Mouse (Mus musculus) R1 (cell line): ENCODE measurements around the gene Synpo2l.
A peak's percentile ranks its signal among the peaks of the same experiment; 100 is the strongest.
"Not testable (repeated sequence)": the region's sequence is repeated elsewhere in the genome, so short reads cannot be mapped to it uniquely, and the experiment has no call there.

Experiments
- DNase-seq: peaks from one replicate; pipeline ENCODE4 v3.0.0-alpha.2; 2018; ENCODE audit warnings: low read depth, low spot score

Gene Synpo2l

GRCm38 (mm10) chr14:20641438-20641875, 26.7 kb downstream of the Synpo2l start:
- peak; percentile 35 for DNase-seq

GRCm38 (mm10) chr14:20640644-20641437, 27.3 kb downstream of the Synpo2l start, which contains the start of gene Usp54:
Gene Usp54, minus strand, starts transcription at chr14:20641063.
- peak; percentile 99 for DNase-seq

- DNase-seq: peak; percentile 91
Measured at GRCm38 (mm10) chr14:20639918-20640619, 28.1 kb downstream of the Synpo2l start.

- DNase-seq: no peak
Measured at GRCm38 (mm10) chr14:20638702-20639101, 29.5 kb downstream of the Synpo2l start.

- no peak for DNase-seq
Measured at GRCm38 (mm10) chr14:20637818-20638574, 30.2 kb downstream of the Synpo2l start.

- DNase-seq: not testable (repeated sequence)
Measured at GRCm38 (mm10) chr14:20636968-20637367, 31.2 kb downstream of the Synpo2l start.

- no peak for DNase-seq
Measured at GRCm38 (mm10) chr14:20635546-20635945, 32.6 kb downstream of the Synpo2l start.

- peak; percentile 33 for DNase-seq
Measured at GRCm38 (mm10) chr14:20631253-20631652, 36.9 kb downstream of the Synpo2l start.

- DNase-seq: peak; percentile 18
Measured at GRCm38 (mm10) chr14:20626971-20627370, 41.2 kb downstream of the Synpo2l start.

- DNase-seq: no peak
Measured at GRCm38 (mm10) chr14:20626447-20626846, 41.7 kb downstream of the Synpo2l start.

- no peak for DNase-seq
Measured at GRCm38 (mm10) chr14:20622907-20623306, 45.2 kb downstream of the Synpo2l start.

- no peak for DNase-seq
Measured at GRCm38 (mm10) chr14:20622412-20622811, 45.7 kb downstream of the Synpo2l start.

GRCm38 (mm10) chr14:20621903-20622302, 46.3 kb downstream of the Synpo2l start:
- no peak for DNase-seq

- no peak for DNase-seq
Measured at GRCm38 (mm10) chr14:20619131-20619530, 49.0 kb downstream of the Synpo2l start.

- no peak for DNase-seq
Measured at GRCm38 (mm10) chr14:20618211-20618610, 49.9 kb downstream of the Synpo2l start.

GRCm38 (mm10) chr14:20616421-20616820, 51.7 kb downstream of the Synpo2l start:
- peak; percentile 69 for DNase-seq

GRCm38 (mm10) chr14:20615075-20615474, 53.1 kb downstream of the Synpo2l start:
- no peak for DNase-seq

- DNase-seq: no peak
Measured at GRCm38 (mm10) chr14:20612820-20613219, 55.3 kb downstream of the Synpo2l start.

- DNase-seq: peak; percentile 44
Measured at GRCm38 (mm10) chr14:20610146-20610545, 58.0 kb downstream of the Synpo2l start.

- DNase-seq: no peak
Measured at GRCm38 (mm10) chr14:20609519-20609918, 58.6 kb downstream of the Synpo2l start.
